ENCODE assay signal across 19 mouse cellular contexts in genomic region chr11:60864916-60865315, GRCm38 (mm10). TPM values are rescaled to one million over a fixed set of nuclear protein-coding genes. Genes with fewer than 3 reads are reported as not detected.
DNase-seq lines count a peak whose midpoint lies in the region; ATAC-seq and TF ChIP-seq lines count a peak whose summit lies in the region.
"Had no signal": no experiment of that assay in that cellular context is flagged by ENCODE, and none has a peak within 500 bp of the region (broad histone marks: within the 10 kb centered on the region; RNA-seq: fewer than 3 reads in every experiment).

No protein-coding gene starts in this region.

- ATAC-seq in megakaryocyte, adult 5-6 weeks (ENCODE audit: poor library complexity, severe bottlenecking), result no peak
- ATAC-seq: intestine, embryonic 15.5 days; midbrain, embryonic 15.5 days had no signal

- no peak for TF ChIP-seq POLR2A in ES-Bruce4 (IDR thresholded peaks at IDR 0.05; ENCODE audit: insufficient read depth, low read length)

- H3K27me3 ChIP-seq in ES-Bruce4 (ENCODE audit: control insufficient read depth, insufficient read depth, low read length, poor library complexity, severe bottlenecking), result no peaks in the 10 kb centered on the region
- H3K27me3 ChIP-seq: forebrain, embryonic 12.5 days; heart, embryonic 15.5 days; intestine, embryonic 15.5 days; kidney, embryonic 15.5 days; megakaryocyte, embryonic 14.5 days; midbrain, embryonic 15.5 days; stomach, embryonic 15.5 days had no signal

- no peak overlapping the region for H3K4me3 ChIP-seq in ES-Bruce4 (ENCODE audit: low read depth, low read length)
- H3K4me3 ChIP-seq in brown adipose tissue, adult 24 weeks (ENCODE audit: insufficient read depth, low read depth, low read length), result no peak overlapping the region
- H3K4me3 ChIP-seq: forebrain, embryonic 12.5 days; heart, embryonic 15.5 days; intestine, embryonic 15.5 days; kidney, embryonic 15.5 days; megakaryocyte, embryonic 14.5 days; midbrain, embryonic 15.5 days; stomach, embryonic 15.5 days had no signal

- no peak for TF ChIP-seq CTCF in ES-Bruce4 (IDR thresholded peaks at IDR 0.05; ENCODE audit: low read depth, low read length)

- DNase-seq in gastrocnemius, postnatal 25 days, result peak; percentile 59
- no peak for DNase-seq in gastrocnemius, postnatal 4 days (ENCODE audit: low spot score in 2 of 2)
- DNase-seq in heart, postnatal 36 days, result peak; percentile 42 to 52
- no peak for DNase-seq in frontal cortex, postnatal 14 days (ENCODE audit: low spot score in 2 of 2)
- DNase-seq: lung, postnatal 10 days; retina, postnatal 1 day; right cerebral cortex, postnatal 4 days had no signal

- H3K4me1 ChIP-seq in ES-Bruce4 (ENCODE audit: control insufficient read depth, insufficient read depth, low read length), result no peaks in the 10 kb centered on the region
- peaks cover 37% of the 10 kb centered on the region for H3K4me1 ChIP-seq in brown adipose tissue, adult 24 weeks (ENCODE audit: control insufficient read depth, insufficient read depth, insufficient read length, low read length)
- H3K4me1 ChIP-seq: forebrain, embryonic 12.5 days; midbrain, embryonic 15.5 days; stomach, embryonic 15.5 days had no signal

- H3K36me3 ChIP-seq in ES-Bruce4 (ENCODE audit: control insufficient read depth, insufficient read depth, low read length, poor library complexity, severe bottlenecking), result peaks cover 30% of the 10 kb centered on the region

- no peaks in the 10 kb centered on the region for H3K9me3 ChIP-seq in ES-Bruce4 (replicated peaks; ENCODE audit: control insufficient read depth, insufficient read depth, low read length, poor library complexity, severe bottlenecking)
- H3K9me3 ChIP-seq: forebrain, embryonic 12.5 days; heart, embryonic 15.5 days; intestine, embryonic 15.5 days; kidney, embryonic 15.5 days; megakaryocyte, embryonic 14.5 days; midbrain, embryonic 15.5 days; stomach, embryonic 15.5 days had no signal

- intact Hi-C loops in heart, postnatal 36 days (cut with DNase I), result no loop called here

- TF ChIP-seq EP300 in ES-Bruce4 (IDR thresholded peaks at IDR 0.05; ENCODE audit: insufficient read depth, low read depth, low read length), result no peak

- H3K27ac ChIP-seq in ES-Bruce4 (ENCODE audit: insufficient read depth, low read length), result 0 out of 2 replicates have a peak overlapping the region, but pooled peaks have one; percentile 5
- H3K27ac ChIP-seq in brown adipose tissue, adult 24 weeks (replicated peaks; ENCODE audit: low read depth, low read length), result peak overlapping the region; percentile 72
- H3K27ac ChIP-seq: forebrain, embryonic 12.5 days; heart, embryonic 15.5 days; hindbrain, embryonic 14.5 days; intestine, embryonic 15.5 days; kidney, embryonic 15.5 days; liver, embryonic 14.5 days; midbrain, embryonic 15.5 days; stomach, embryonic 15.5 days had no signal

- no peak overlapping the region for H3K9ac ChIP-seq in ES-Bruce4 (ENCODE audit: low read depth, poor library complexity, severe bottlenecking)
- H3K9ac ChIP-seq: forebrain, embryonic 12.5 days; heart, embryonic 15.5 days; hindbrain, embryonic 14.5 days; intestine, embryonic 15.5 days; kidney, embryonic 15.5 days; liver, embryonic 14.5 days; midbrain, embryonic 15.5 days; stomach, embryonic 15.5 days had no signal

RNA-seq across cellular contexts. Expression of gene Tmem11, which starts 14.2 kb away (rescaled TPM):
- 10 to 100 TPM; 34.0 TPM for total RNA-seq in gastrocnemius, postnatal 25 days (2021)
- 10 to 100 TPM; 46.3 to 50.8 TPM for total RNA-seq in gastrocnemius, postnatal 4 days (2021)
- 46.6 and 54.0 TPM in 2 replicates for polyA plus RNA-seq in ES-Bruce4 (2011; ENCODE audit: insufficient read depth, insufficient read length, low read depth, missing spikeins)
- 60.2 and 63.5 TPM in 2 replicates for polyA plus RNA-seq in brown adipose tissue, adult 24 weeks (2012; ENCODE audit: insufficient read depth, insufficient read length, missing spikeins)
- 10 to 100 TPM; 30.6 to 32.3 TPM for total RNA-seq in heart, postnatal 36 days (2021)
- total RNA-seq in megakaryocyte, adult 5-6 weeks (2015), result 13.3 and 18.7 TPM in 2 replicates
- total RNA-seq in megakaryocyte, adult 5-6 weeks (2017), result 32.7 and 37.7 TPM in 2 replicates

RNA-seq across cellular contexts. Expression of gene Dhrs7b, which starts 34.5 kb away (rescaled TPM):
- total RNA-seq in gastrocnemius, postnatal 25 days (2021), result 10 to 100 TPM; 19.1 to 22.0 TPM
- 10 to 100 TPM; 14.9 to 16.7 TPM for total RNA-seq in gastrocnemius, postnatal 4 days (2021)
- 20.9 and 24.0 TPM in 2 replicates for polyA plus RNA-seq in ES-Bruce4 (2011; ENCODE audit: insufficient read depth, insufficient read length, low read depth, missing spikeins)
- polyA plus RNA-seq in brown adipose tissue, adult 24 weeks (2012; ENCODE audit: insufficient read depth, insufficient read length, missing spikeins), result 82.8 and 88.3 TPM in 2 replicates
- 10 to 100 TPM; 19.4 to 19.7 TPM for total RNA-seq in heart, postnatal 36 days (2021)
- 11.1 and 16.8 TPM in 2 replicates for total RNA-seq in megakaryocyte, adult 5-6 weeks (2015)
- total RNA-seq in megakaryocyte, adult 5-6 weeks (2017), result 12.9 and 15.6 TPM in 2 replicates

RNA-seq across cellular contexts. Expression of gene Natd1, which starts 49.6 kb away (rescaled TPM):
- total RNA-seq in gastrocnemius, postnatal 25 days (2021), result 10 to 100 TPM in 1 of 2 experiments, 1 to 10 TPM in 1; 9.5 to 10.3 TPM
- 10 to 100 TPM; 19.8 to 25.2 TPM for total RNA-seq in gastrocnemius, postnatal 4 days (2021)
- 20.5 and 21.6 TPM in 2 replicates for polyA plus RNA-seq in ES-Bruce4 (2011; ENCODE audit: insufficient read depth, insufficient read length, low read depth, missing spikeins)
- 8.6 and 11.2 TPM in 2 replicates for polyA plus RNA-seq in brown adipose tissue, adult 24 weeks (2012; ENCODE audit: insufficient read depth, insufficient read length, missing spikeins)
- 10 to 100 TPM; 15.5 to 16.0 TPM for total RNA-seq in heart, postnatal 36 days (2021)
- 5.6 and 5.8 TPM in 2 replicates for total RNA-seq in megakaryocyte, adult 5-6 weeks (2015)
- 2.7 and 3.3 TPM in 2 replicates for total RNA-seq in megakaryocyte, adult 5-6 weeks (2017)

RNA-seq across cellular contexts. Expression of gene Shmt1, which starts 53.4 kb away (rescaled TPM):
- 10 to 100 TPM in 1 of 2 experiments, 1 to 10 TPM in 1; 9.1 to 12.2 TPM for total RNA-seq in gastrocnemius, postnatal 25 days (2021)
- 10 to 100 TPM; 29.0 to 34.1 TPM for total RNA-seq in gastrocnemius, postnatal 4 days (2021)
- polyA plus RNA-seq in ES-Bruce4 (2011; ENCODE audit: insufficient read depth, insufficient read length, low read depth, missing spikeins), result 99.2 and 113 TPM in 2 replicates
- polyA plus RNA-seq in brown adipose tissue, adult 24 weeks (2012; ENCODE audit: insufficient read depth, insufficient read length, missing spikeins), result 18.0 and 28.1 TPM in 2 replicates
- 1 to 10 TPM; 8.8 to 9.1 TPM for total RNA-seq in heart, postnatal 36 days (2021)
- total RNA-seq in megakaryocyte, adult 5-6 weeks (2015), result 4.1 and 6.2 TPM in 2 replicates
- total RNA-seq in megakaryocyte, adult 5-6 weeks (2017), result 13.7 and 15.6 TPM in 2 replicates

Comparison
In these comparisons a context has a peak if more than half of its experiments do, and no peak if none do; other contexts are left out.
1. DNase-seq: peak in gastrocnemius, postnatal 25 days (single experiment) and heart, postnatal 36 days (2 of 2); none in gastrocnemius, postnatal 4 days (0 of 2) and frontal cortex, postnatal 14 days (0 of 2).